Mouse (Mus musculus): ENCODE data around the gene Fut2. TPM values are rescaled to one million over a fixed set of nuclear protein-coding genes. Genes with fewer than 3 reads are reported as not detected.

The Fut2 gene
- total RNA-seq (2021) = under 1 TPM; 0.30 to 0.67 TPM
- long read RNA-seq, experiment 1 = 0 reads
- long read RNA-seq, experiment 2 = 0 reads

DNA sequence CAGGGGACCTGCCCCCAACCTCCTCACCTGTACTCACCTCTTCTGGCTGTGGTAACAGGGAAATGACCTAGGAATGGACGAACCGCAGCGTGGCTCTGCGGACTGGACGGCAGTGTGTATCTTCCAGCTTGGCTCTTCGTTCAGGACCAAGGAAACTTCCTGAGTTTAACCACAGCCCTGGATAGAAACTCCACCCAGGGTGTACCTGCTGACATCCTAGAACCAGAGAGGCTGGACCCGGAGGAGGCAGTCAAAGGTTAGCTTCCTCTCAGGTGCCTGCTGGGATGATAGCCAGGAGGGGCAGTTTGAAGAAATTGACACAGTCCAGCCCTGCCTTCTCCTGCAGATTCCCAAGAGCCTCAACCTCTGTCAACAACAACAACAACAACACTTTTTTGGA, at the start of gene Fut2:
TSS of gene Fut2 (minus strand) at position 234 of the 400 bp plus-strand sequence.
- DNase-seq (ENCODE audit: low spot score in 2 of 2) = no peak

DNA sequence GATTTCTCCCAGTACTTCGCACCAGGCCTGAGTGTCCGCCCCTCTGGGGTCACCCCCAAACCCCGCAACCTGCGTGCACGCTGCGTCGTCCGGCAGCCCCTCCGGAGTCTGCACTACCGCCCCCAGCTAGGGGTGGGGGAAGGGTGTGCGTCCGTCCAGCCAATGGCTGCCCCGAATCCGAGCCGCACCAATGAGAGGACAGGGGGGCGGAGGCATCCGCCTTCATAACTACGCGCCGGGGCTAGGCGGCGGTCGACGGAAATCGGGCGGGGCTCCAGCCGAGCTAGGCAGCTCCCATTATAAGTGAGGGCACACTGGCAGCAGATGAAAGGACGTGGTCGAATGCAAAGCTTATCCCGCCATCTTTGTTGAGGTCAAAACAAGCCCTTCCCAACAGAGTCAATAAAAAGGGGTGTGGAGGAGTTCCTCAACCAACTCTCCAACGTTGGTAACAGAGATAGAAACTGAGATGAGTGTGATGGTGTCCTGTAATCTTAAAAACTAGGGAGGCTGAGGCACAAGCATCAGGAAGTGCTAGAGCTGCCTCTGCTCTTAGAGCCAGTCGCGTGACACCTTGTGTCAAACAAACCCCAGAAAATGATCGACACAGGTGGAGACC, 49.0 kb upstream of the Fut2 start, which contains the start of gene Rpl18:
TSS of gene Rpl18 (plus strand) at position 368 of the 619 bp plus-strand sequence.
- peak; percentile 97 to 99 for DNase-seq (ENCODE audit: low spot score in 2 of 2)

DNA sequence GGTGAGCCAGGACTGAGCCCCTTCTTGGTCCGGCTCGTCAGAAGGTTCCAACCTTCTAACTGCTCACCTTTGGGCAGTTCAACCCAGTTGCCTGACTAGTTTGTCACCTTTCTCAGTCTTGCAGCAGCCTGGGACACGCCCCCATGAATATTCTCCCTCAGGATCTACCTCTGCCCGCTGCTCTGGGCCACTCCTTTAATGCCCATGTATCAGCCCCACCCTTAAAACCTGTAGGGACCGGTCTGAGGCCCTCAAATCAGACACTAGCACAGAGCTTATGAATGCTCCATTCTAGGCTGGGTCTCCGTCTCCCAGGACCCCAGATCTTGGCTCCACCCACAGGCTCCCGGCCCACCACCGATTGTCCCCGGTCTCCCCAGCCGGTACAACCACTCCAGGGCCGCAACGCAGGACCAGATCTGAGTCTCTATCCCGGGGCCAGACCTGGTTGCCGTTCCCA, 48.5 kb upstream of the Fut2 start:
- no peak for DNase-seq (ENCODE audit: low spot score in 2 of 2)

DNA sequence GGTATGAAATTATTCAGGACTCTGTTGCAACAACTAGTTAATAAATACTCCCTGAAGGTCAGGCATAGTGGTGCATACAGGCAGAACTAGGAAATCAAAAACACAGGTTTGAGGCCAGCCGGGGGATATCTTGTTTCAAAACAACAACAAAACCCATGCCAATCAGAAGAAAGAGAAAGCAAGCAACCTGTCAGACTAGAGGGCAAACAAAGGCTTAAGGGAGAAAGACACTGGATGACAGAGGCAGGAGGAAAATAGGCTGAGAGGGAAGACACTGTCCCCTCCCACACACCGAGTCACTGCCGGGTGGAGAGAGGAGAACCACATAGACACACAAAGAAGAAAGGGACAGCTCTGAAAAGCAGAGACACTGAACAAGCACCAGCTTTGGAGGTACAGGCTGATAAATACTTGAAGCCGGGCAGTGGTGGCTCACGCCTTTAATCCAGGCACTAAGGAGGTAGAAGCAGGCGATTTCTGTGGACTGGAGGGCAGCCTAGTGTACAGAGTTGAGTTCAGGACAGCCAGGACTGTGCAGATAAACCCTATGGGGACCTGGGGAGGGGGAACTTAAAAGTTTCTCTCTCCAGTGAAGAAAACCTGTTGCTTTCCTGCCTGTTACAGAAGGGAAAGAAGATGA, 47.8 kb upstream of the Fut2 start:
- DNase-seq (ENCODE audit: low spot score in 2 of 2) = no peak

DNA sequence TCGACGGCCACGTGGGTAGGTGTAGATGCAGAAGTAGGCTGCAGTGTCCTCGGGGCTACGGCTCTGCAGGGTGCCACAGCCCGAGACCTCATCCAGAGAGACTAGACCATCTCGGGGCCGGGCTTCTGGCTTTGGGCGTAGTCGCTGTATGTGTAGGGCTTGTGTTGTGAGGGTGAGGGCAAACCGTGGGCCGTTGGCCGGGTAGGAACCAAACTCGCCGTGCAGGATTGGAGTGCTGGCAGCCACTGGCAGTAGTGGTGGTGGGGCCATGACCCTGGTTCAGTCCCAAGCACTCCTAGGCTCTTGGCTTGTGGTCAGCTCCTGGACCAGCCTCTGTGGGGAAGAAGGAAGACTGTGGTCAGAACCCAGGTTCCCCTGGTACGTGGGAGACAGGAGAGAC, 47.2 kb upstream of the Fut2 start:
- no peak for DNase-seq (ENCODE audit: low spot score in 2 of 2)

DNA sequence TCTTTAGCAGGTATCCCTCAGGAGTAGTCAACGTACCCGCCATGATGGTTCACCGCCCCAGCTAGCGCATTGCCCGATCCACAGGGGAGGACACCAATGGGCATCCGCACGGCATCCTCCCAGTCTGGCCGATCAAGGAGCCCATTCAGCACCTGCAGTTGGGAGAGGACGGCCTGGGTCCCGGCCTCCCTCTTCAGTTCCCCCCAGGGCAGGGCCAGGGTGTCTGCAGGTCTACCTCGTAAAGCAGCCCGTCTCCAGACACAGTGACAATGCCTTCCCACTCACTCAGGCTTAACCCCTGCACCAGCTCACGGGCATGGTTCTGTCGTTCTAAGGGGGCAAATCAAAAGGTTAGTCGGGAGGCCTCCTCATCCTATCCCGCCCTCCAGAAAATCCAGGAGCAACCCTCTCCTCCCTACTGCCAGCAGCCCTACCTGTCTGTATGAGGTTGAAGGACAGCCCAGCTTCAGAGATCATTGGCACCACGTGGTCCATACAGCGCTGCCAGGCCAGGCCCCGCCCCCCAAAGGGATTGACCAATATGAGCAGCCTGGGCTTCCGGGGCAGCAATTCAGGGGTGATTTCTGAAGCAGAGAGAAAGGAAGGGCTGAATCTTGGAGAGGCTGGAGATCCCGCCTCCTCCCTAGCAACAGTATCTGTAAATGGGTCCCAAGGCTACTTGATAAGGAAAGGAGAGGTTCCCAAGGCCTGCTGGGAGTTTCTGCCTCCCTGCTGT, 46.0 kb upstream of the Fut2 start:
- DNase-seq (ENCODE audit: low spot score in 2 of 2) = no peak

DNA sequence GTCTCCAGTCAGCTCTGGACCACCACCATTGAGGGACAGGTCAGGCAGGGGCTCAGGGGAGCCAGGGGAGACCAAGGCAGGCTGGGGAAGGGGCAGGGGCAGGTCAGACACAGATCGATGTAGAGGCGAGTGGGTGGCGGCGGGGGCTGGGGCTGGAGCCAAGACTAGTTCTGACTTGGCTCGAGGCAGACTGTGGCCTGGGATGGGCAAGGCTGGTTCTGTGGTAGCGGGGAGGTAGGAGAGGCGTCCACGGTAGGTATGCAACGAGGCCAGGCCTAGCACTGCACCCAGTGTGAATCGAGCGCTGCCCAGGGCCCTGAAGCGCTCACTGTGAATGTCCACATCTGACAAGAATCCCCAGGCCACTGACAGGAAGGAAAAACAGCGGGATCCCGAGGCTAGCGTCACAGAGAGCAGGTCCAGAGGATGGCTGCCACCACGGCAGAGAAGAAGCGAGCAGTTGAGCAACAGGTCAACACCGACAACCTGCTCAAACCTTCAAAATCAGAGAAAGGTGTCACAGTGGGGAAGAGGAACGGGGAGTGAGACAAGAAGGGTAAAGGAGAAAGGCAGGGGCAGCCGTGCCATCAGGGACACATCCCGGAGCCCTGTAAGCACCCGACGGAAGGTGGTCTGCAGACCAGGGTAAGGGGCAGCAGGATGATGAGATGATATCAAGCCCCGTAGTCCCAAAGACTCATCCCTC, 45.3 kb upstream of the Fut2 start:
- no peak for DNase-seq (ENCODE audit: low spot score in 2 of 2)

DNA sequence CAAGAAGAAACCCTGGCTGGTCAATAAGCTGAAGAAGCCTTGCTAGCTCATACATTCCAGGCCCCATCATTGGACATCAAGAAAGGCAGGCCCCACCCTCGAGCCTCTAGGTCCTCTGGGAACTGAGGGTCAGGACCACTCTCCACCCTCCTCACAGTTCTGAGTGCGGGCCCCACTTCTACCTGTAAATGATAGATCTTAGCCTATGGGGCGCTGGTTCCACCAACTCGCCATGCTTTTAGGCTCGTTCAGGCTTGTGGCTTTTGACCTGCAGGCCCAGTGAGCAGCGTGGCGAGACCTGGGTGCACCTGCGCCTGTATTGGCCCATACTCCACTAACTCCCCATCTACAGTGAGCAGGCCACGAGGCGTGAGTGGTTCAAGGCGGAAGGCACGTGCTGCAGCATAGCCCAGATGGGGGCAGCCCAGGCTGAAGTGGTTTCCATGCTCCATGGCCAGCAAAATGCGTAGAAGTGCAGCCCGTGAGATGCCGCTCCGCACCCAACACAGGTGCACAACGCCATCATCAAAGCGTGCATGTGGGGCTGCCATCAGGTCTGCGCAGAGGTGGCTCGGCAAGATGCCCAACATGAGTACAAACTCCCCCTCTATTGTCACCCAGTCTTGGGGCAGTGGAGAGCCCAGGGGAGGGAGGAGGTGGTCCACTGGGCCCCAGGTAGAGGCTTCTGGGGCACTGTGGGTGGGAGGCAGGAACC, 44.4 kb upstream of the Fut2 start:
- DNase-seq (ENCODE audit: low spot score in 2 of 2) = peak in 1 of 2 experiments; percentile 20

DNA sequence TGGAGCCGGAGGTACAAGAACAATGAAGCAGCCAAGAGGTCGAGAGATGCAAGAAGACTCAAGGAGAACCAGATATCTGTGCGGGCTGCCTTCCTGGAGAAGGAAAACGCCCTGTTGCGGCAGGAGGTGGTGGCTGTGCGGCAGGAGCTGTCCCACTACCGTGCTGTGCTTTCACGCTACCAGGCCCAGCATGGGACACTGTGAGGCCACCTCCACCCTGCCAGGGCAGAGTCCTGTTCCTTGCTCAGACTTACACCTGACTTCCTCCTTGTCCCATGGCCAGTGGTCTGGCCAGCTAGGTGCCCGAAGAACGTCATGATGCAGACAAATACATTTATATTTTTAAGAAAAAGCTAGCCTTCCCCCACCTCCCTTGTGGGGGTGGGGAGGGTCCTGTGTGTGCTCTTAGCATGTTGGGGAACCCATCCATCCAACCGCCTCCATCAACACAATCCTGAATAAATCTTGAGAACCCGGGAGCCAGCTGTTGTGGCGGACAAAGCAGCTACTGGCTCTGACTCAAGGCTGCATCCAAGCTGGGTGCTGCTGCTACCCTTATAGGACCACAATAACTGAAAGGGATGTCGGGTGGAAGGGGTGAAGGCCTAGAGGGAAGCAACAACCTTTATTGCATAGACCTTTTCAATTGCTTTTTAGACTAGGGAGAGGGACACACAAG, 43.6 kb upstream of the Fut2 start:
- DNase-seq (ENCODE audit: low spot score in 2 of 2) = peak in 1 of 2 experiments; percentile 26

DNA sequence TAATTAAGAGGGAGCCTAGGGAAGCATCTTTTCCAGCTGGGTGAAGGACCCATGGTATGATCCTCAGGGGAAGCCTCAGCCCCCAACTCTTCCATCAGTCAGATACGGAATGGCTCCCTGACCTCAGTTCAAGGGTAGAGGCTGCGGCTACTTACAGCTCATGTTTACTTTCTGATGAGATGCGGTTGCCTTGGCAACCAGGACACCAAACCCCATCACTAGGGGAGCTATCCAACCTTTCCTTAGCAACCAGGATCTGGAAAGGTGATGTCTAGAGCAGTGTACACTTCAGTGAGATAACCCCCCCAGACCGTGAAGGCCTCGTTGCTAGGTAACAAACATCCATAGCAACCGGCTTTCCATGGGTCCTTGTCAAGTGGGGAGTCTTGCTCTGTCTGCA, 42.8 kb upstream of the Fut2 start:
- DNase-seq (ENCODE audit: low spot score in 2 of 2) = peak in 1 of 2 experiments; percentile 52

DNA sequence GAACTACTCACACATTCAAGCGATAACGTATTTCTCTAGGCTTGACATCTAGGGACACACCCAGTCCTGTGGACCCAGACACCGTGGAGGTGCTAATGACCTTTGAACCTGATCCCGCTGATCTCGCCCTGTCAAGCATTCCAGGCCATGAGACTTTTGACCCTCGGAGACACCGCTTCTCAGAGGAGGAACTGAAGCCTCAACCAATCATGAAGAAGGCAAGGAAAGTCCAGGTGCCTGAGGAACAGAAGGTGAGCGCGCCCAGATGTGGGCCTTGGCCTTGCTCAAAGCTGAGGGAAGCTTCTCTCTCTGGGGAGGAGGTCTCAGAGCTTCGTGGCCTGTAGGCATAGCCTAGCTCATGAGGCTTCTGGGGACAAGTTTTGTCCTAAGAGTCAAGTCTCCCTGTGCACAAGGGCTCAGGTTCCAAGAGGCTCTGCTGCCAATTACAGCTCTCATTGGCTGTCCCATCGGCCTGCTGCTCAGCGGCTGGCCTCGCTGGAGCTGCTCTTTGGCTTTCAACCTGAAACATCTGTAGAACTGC, 42.1 kb upstream of the Fut2 start:
- peak; percentile 36 to 57 for DNase-seq (ENCODE audit: low spot score in 2 of 2)

DNA sequence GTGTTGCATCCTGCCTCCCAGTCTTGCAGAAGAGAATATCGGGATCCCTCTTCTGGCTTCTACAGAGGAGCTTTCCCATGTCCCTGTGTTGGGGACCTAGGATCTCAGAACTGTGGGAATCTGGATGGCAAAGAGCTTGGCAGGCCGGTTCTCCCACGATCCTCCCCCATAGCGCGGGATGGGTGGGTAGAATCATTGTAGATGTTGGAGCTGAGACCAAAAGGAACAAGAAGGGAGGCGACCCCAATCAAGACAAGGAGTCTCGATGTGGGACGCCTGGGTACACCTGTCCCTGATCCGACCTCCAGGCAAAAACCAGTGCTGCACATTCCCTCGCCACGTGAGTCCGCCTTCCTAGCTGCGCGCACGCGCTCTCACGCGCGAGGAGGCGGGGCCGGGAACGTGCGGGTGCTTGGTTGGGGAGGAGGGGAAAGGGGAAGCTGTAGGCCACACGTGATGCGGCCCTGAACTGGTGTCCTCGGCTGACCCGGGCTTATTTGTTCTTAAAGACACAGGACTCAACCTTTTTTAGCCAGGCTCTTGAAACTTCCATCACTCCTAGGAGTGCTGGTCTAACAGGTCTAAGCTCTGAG, 41.3 kb upstream of the Fut2 start:
- DNase-seq (ENCODE audit: low spot score in 2 of 2) = peak; percentile 95 to 96

DNA sequence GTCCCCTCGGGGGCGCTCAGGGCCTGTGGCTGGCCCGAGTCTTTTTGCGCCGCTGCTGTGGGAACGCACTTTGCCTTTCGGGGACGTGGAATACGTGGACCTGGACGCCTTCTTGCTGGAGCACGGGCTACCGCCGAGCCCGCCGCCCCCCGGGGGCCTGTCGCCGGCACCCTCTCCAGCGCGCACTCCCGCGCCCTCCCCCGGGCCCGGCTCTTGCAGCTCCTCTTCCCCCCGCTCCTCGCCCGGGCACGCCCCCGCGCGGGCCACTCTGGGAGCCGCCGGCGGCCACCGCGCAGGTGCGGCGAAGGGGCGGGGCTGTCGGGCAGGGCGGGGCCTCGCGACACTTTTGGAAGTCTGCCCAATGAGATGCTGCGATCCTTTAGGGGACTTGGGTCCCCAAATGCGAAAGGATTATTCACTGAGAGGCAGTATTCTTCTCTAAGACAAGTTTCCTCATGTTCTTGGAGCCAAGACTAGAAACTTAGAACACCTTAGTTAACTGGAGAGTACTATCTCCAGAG, 40.6 kb upstream of the Fut2 start:
- peak; percentile 82 to 88 for DNase-seq (ENCODE audit: low spot score in 2 of 2)

DNA sequence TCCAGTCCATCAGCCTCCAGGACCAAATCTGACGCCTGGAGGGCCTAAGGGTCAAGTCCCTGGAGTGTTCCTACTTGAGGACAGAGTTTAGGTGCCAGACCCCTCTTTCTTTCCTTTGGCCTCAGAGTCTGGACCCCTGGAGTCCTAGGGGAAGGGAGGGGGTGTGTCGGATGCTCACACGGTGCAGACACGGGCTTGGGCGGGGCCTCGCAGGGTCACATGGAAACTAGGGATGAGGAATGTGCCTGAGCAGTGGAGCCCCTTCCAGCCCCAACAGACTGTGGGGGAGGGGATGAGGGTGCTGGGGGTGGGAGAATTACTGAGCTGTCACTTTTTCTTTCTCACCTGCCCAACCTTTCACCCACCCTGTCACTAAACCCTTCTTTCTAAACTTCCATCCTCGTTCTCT, 39.7 kb upstream of the Fut2 start:
- peak; percentile 84 to 89 for DNase-seq (ENCODE audit: low spot score in 2 of 2)

DNA sequence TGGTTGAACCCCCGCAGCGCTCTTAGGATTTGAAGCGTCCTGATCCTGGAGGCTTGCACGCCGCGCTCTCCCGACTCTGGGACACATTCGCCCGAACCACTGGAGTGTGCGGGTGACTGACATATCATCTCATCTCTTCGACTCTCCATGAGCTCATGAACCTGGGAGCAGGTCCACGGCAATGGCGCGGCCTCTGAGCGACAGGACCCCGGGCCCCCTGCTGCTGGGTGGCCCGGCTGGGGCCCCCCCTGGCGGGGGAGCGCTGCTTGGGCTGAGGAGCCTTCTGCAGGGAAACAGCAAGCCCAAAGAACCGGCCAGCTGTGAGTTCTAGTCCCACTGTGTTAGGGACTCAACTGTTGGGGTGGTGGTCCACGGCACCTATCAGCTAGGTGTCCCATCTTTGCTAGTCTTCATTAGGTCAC, 39.3 kb upstream of the Fut2 start:
- no peak for DNase-seq (ENCODE audit: low spot score in 2 of 2)

DNA sequence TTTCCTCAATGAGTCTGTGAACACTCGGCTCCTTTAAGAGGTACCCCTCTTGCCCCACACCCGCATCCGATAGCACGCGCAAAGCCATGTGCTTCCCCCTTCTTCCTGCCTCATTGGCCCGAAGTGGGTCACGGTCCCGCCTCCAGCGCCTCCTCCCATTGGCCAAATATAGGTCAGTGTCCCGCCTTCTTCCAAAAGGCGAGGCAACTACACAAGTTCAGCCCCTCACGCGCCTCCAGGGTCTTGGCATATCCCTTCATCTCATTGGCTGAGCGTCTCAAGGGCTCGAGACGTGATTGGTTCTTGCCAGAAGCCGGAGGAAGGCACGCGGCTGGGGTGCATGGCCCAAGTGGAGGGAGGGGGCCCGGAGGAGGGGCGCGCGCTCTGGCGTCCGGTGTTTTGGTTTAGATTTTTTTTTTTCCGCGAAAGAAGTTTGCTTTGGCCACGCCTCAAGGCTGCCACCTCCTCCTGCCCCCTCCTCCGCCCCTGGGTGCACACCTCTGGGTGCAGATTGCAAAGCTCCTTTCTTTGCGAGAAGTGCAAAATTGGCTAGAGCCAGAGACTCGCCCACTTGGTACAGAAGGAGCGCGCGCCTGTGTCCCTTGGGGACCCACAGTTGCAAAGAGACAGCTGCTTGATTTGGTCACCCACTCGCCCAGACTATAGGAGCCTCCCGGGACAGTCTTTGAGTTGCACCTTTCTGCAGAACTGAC, 38.7 kb upstream of the Fut2 start, which contains the start of gene Dbp:
TSS of gene Dbp (plus strand) at position 359 of the 713 bp plus-strand sequence.
- DNase-seq (ENCODE audit: low spot score in 2 of 2) = peak; percentile 98 to 100

DNA sequence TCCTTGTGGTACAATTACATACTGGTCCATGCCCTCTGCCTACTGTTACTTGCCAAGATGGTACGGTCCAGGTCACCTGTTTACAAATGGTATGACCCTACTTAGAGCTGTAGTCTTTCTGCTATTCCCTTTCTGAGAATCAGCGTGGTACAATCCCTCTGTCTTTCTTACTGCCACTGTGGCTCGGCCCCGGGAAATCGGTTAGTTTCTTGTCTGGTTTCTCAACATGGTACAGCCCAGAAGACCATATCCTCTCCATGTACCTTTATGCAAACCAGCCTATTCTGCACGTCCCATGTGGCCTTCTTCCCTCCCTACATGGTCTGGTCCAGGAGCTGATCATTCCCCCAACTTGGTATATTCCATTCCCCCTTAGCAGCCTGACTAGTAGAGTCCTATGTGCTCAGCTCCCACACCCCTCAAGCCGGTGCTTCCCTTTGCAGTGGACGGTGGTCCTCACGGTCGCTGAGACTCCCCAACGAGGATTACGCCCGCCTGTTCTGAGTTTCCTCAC, 37.9 kb upstream of the Fut2 start:
- peak; percentile 85 to 90 for DNase-seq (ENCODE audit: low spot score in 2 of 2)

DNA sequence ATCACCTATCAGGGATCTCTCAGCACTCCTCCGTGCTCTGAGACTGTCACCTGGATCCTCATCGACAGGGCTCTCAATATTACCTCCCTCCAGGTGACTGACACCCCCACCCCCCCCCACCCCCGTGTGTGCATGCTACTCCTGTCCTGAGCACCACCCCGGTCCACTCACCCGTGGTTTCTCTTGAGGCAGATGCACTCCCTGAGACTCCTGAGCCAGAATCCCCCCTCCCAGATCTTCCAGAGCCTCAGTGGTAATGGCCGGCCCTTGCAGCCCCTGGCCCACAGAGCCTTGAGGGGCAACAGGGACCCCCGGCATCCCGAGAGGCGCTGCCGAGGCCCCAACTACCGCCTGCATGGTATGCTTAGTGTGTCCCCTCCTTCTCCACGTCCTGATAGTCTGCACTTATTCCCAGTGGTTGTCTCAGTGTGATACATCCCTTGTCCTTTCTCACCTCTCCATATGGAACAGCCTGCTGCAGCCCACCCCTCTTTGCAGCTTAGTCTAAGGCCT, 37.4 kb upstream of the Fut2 start:
- no peak for DNase-seq (ENCODE audit: low spot score in 2 of 2)
